Mouse (Mus musculus) olfactory bulb, adult 2 months (tissue): ENCODE data around the gene Slc9a6. TPM values are rescaled to one million over a fixed set of nuclear protein-coding genes. Genes with fewer than 3 reads are reported as not detected.

Experiments used
- H3K27ac ChIP-seq: fragments of 200-500 bp; 2 replicates; pipeline ENCODE4 v1.5.1; 2012; ENCODE audit warnings: low read depth, low read length; ENCODE audit not compliant: insufficient read depth
- H3K4me1 ChIP-seq: fragments of 200-500 bp; 2 replicates; pipeline ENCODE4 v1.6.1; 2012; ENCODE audit warnings: low read length; ENCODE audit not compliant: control insufficient read depth, insufficient read depth
- H3K4me3 ChIP-seq: fragments of 200-500 bp; 2 replicates; pipeline ENCODE4 v1.5.1; 2012; ENCODE audit warnings: mild to moderate bottlenecking, low read depth, low read length, moderate library complexity; ENCODE audit not compliant: insufficient read depth
- CTCF ChIP-seq: fragments of 200-500 bp; IDR thresholded peaks from 2 replicates; pipeline ENCODE4 v1.5.1; 2012; ENCODE audit warnings: low read depth, mild to moderate bottlenecking, low read length, moderate library complexity; ENCODE audit not compliant: insufficient read depth
- POLR2A ChIP-seq: fragments of 200-500 bp; IDR thresholded peaks from 2 replicates; pipeline ENCODE4 v1.6.1; 2012; ENCODE audit warnings: mild to moderate bottlenecking, low read depth, low read length, moderate library complexity; ENCODE audit not compliant: insufficient read depth
- WGBS: fragments of 180-500 bp; shearing (Covaris S2); methylation state at CpG from one replicate; pipeline ENCODE4 v1.1.7; 2018; 5-methylcytosine and 5-hydroxymethylcytosine counted together
- polyA plus RNA-seq: library from polyadenylated mRNA; stranded (reverse); fragments of >200 nt; gene quantifications from 2 replicates; pipeline ENCODE4 v1.2.4, GENCODE M21; 2012; ENCODE audit warnings: low replicate concordance; ENCODE audit not compliant: missing spikeins, insufficient read depth, insufficient read length

The Slc9a6 gene
- polyA plus RNA-seq, 1 experiment: not detected

DNA sequence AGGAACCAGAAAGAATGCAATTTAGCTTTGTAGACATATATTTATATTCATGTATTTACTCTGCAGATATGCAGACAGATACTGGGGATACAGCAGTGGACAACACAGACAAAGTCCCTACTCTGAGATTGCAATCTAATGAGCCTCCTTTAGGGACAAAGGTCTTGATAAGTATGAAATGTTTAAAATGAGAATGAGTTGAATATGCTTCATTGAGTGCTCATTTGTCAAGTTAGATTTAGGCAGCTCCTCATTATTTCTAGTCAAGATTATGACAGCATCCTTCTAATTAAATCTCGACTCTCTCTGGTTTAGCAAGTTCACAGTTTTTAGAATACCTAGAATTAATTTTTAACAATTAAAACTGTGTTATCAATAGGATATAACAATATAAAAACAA, 103.1 kb downstream of the Slc9a6 start:
- Histone ChIP-seq H3K4me1 (no peaks in the 10 kb centered on the region), H3K27ac (no peak overlapping the region), H3K4me3 (no peak overlapping the region)
- TF ChIP-seq POLR2A: no peak
- TF ChIP-seq CTCF: no peak
- WGBS: 74% methylated on average over 1 of the region's 1 CpGs

Other genes with a start within 250 kb of the Slc9a6 start
- not detected in 2 replicates for gene Smim10l2a, start 235.2 kb upstream of the Slc9a6 start, polyA plus RNA-seq
- not detected in 2 replicates for gene Gm2174, start 161.8 kb upstream of the Slc9a6 start, polyA plus RNA-seq
- not detected in 2 replicates for gene Ints6l, start 154.9 kb upstream of the Slc9a6 start, polyA plus RNA-seq
- gene Gm10477, start 85.0 kb upstream of the Slc9a6 start, polyA plus RNA-seq: not detected in 2 replicates
- not detected in 2 replicates for gene Gm648, start 60.2 kb upstream of the Slc9a6 start, polyA plus RNA-seq
- not detected in 2 replicates for gene Mmgt1, start 11.7 kb upstream of the Slc9a6 start, polyA plus RNA-seq
- not detected in 2 replicates for gene Fhl1, start 122.0 kb downstream of the Slc9a6 start, polyA plus RNA-seq
- gene Map7d3, start 212.6 kb downstream of the Slc9a6 start, polyA plus RNA-seq: not detected in 2 replicates